Mouse (Mus musculus) megakaryocyte-erythroid progenitor cell, adult 5-6 weeks (primary cell): ENCODE measurements around the gene Cacna1i. TPM values are rescaled to one million over a fixed set of nuclear protein-coding genes. Genes with fewer than 3 reads are reported as not detected.

Experiments used
- ATAC-seq: replicated peaks from 2 replicates; pipeline ENCODE4 v1.8.0; 2016; ENCODE audit warnings: mild to moderate bottlenecking, inconsistent platforms; ENCODE audit not compliant: severe bottlenecking, poor library complexity, low FRiP score, low TSS enrichment
- total RNA-seq, 2 experiments: library from RNA; stranded (forward) in 1 of 2; stranded (reverse) in 1 of 2; fragments of 200-1000, 215-1000 nt in 1 of 2; fragments of >200 nt in 1 of 2; fragmentation: Nextera tagmentation in 1 of 2; gene quantifications; 2 replicates each; pipeline ENCODE4 v1.2.3; 2014 to 2017

The Cacna1i gene
- total RNA-seq, 2 experiments from 2014 or later: not detected

- peak; percentile 92 for ATAC-seq
These were observed 23.1 kb upstream of the Cacna1i start, which contains the start of gene Rps19bp1 for GRCm38 (mm10) chr15:80263610-80264575. Gene Rps19bp1, minus strand, starts transcription at chr15:80264315.

- ATAC-seq: peak; percentile 52
These were observed 20.8 kb upstream of the Cacna1i start for GRCm38 (mm10) chr15:80266281-80266680.

- no peak for ATAC-seq
These were observed 15.1 kb upstream of the Cacna1i start for GRCm38 (mm10) chr15:80271858-80272396.

- no peak for ATAC-seq
These were observed 9.9 kb upstream of the Cacna1i start for GRCm38 (mm10) chr15:80277107-80277506.

GRCm38 (mm10) chr15:80277625-80278024 is 9.4 kb upstream of the Cacna1i start:
- ATAC-seq: no peak

- no peak for ATAC-seq
These were observed 8.8 kb upstream of the Cacna1i start for GRCm38 (mm10) chr15:80278121-80278759.

- ATAC-seq: no peak
These were observed 8.0 kb upstream of the Cacna1i start for GRCm38 (mm10) chr15:80279053-80279452.

GRCm38 (mm10) chr15:80280646-80281045 is 6.4 kb upstream of the Cacna1i start:
- ATAC-seq: no peak

GRCm38 (mm10) chr15:80288036-80288435 is 998 bp downstream of the Cacna1i start:
- no peak for ATAC-seq

- ATAC-seq: peak; percentile 81
These were observed 2.4 kb downstream of the Cacna1i start for GRCm38 (mm10) chr15:80289436-80289835.

GRCm38 (mm10) chr15:80297146-80297545 is 10.1 kb downstream of the Cacna1i start:
- no peak for ATAC-seq

GRCm38 (mm10) chr15:80303779-80304178 is 16.7 kb downstream of the Cacna1i start:
- ATAC-seq: no peak

GRCm38 (mm10) chr15:80304188-80304587 is 17.1 kb downstream of the Cacna1i start:
- no peak for ATAC-seq

GRCm38 (mm10) chr15:80306146-80306545 is 19.1 kb downstream of the Cacna1i start:
- ATAC-seq: no peak

- ATAC-seq: no peak
These were observed 27.7 kb downstream of the Cacna1i start for GRCm38 (mm10) chr15:80314731-80315130.

GRCm38 (mm10) chr15:80316966-80317634 is 30.1 kb downstream of the Cacna1i start:
- no peak for ATAC-seq

- ATAC-seq: peak; percentile 66
These were observed 30.9 kb downstream of the Cacna1i start for GRCm38 (mm10) chr15:80317841-80318530.

- no peak for ATAC-seq
These were observed 31.7 kb downstream of the Cacna1i start for GRCm38 (mm10) chr15:80318543-80319255.

GRCm38 (mm10) chr15:80319315-80319714 is 32.3 kb downstream of the Cacna1i start:
- ATAC-seq: no peak
